Mouse (Mus musculus) liver, postnatal 0 days (tissue): Measurements from ENCODE around the gene Pygb.

Source experiments
- CTCF ChIP-seq: sonication (generic); IDR thresholded peaks from 2 replicates; pipeline ENCODE4 v1.5.1; 2016; ENCODE audit warnings: antibody characterized with exemption, low read depth
- EP300 ChIP-seq: IDR thresholded peaks from 2 replicates; pipeline ENCODE4 v1.6.1; 2016; ENCODE audit warnings: antibody characterized with exemption, low read depth, mild to moderate bottlenecking

DNA sequence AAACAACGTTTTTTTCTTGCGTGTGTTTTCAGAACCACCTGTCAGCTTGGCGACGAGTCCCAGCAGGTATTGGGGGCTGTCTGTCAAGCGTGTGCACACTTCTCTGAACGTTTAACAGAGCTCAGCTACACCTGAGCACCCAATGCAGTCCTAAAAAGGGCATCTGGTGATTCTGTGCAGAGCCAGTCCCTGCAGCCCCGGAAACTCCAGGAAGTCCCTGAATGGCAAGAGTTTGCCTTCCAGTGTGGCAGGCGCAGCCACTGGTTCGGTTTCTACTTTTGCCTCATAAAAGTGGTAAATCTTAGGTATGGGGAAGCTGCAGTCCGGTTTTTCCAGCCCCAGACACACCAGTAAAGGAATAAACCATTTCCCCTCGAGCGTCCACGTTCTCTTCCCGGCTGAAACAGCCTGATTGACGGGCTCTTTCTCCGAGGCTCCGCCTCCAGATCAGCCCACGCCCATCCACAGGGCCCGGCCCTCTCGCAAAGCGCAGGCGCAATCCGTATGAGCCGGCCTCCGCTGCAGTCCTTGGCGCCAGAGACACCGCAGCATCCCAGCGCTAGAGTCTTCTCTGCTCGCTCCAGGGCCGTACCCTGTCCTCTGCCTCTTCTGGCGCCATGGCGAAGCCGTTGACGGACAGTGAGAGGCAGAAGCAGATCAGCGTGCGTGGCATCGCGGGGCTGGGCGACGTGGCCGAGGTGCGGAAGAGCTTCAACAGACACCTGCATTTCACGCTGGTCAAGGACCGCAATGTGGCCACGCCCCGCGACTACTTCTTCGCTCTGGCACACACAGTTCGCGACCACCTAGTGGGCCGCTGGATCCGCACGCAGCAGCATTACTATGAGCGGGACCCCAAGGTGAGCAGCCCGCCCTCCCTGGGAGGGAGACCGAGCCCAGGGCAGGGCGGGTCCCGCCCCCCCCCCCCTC lies at the start of gene Pygb:
- no peak for TF ChIP-seq CTCF
- TF ChIP-seq EP300 = no peak
